1 mouse cellular context compared by ENCODE assay signal in the genomic region with DNA sequence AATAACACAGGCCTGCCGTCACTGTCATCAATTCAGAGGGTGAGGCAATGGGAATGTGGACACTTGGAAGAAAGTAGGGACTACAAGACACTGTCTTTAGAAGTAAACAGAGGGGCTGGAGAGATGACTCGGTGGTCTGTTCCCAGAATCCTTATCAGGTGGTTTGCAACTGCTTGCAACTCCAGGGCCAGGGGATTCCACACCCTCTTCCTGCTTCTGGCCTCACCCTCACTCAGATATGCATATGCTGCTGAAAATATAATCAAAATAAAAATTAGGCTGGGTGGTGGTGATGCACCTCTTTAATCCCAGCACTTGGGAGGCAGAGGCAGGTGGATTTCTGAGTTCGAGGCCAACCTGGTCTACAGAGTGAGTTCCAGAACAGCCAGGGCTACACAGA.
TF ChIP-seq lines count a peak whose summit lies in the region.

No protein-coding gene starts in this region.

TF ChIP-seq in MEL, 35 proteins besides CTCF, POLR2A, EP300 and RAD21 (continued from another document):
- TF ChIP-seq MEF2A (IDR thresholded peaks at IDR 0.05; ENCODE audit: extremely low read depth, insufficient replicate concordance, low read depth, low read length, poor library complexity, severe bottlenecking) = no peak
